Mouse (Mus musculus) urinary bladder, postnatal 4 days (tissue): ENCODE results near the gene Eid2.

Experiments
- DNase-seq, 2 experiments: peaks; one replicate each; pipeline ENCODE4 v3.0.0; 2021 to 2022; ENCODE audit warnings: low spot score in 2 of 2

Eid2 gene

GRCm38 (mm10) chr7:28290638-28291590, 23.2 kb downstream of the Eid2 start, which contains the start of gene Selenov:
Gene Selenov (minus strand): TSS chr7:28291186.
- no peak for DNase-seq

GRCm38 (mm10) chr7:28294481-28294880, 26.8 kb downstream of the Eid2 start:
- DNase-seq = peak in 1 of 2 experiments; percentile 68

- no peak for DNase-seq
These were observed 31.4 kb downstream of the Eid2 start for GRCm38 (mm10) chr7:28298837-28299625.

GRCm38 (mm10) chr7:28301616-28302433, 34.1 kb downstream of the Eid2 start, which contains the start of gene Dll3:
Gene Dll3 (minus strand): TSS chr7:28302238.
- peak in 1 of 2 experiments; percentile 38 for DNase-seq

GRCm38 (mm10) chr7:28305641-28306040, 38.0 kb downstream of the Eid2 start:
- no peak for DNase-seq

- DNase-seq = no peak
These were observed 38.5 kb downstream of the Eid2 start for GRCm38 (mm10) chr7:28306216-28306615.

- DNase-seq = no peak
These were observed 42.1 kb downstream of the Eid2 start for GRCm38 (mm10) chr7:28309737-28310136.

DNA sequence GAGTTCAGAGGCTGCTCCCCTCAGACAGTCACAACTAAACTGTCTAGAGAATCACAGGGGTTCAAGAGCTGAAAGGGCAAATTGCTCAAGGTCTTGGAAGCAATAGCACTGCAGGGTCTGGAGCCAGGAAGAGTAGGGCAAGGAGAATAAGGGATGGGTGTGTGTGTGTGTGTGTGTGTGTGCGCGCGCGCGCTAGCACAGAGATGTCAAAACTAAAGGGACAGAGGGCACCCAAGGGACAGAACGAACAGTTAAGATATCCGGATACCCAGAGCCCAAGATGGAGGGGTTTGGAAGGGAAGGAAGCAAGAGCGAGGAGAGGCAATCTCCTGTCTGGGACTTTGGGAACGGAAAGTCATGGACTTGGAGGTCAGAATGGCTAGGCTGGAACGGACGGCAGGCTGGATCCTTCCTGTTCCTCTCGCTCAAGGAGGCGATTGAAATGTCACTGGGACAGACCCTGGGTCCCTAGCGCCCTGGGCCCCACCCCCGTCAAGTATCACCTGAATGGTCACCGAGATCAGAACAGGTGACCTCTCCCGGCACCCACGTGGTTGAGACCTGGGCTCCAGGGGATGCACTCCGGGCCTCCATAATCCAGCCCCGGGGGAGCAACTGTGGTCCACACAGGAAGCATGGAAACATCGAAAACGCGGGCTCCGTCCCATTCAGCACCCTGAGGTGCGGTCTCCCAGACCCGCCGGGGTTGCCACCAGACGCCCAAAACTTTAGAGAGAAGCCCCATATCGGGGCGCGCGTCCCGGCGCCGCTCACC, 43.7 kb downstream of the Eid2 start:
- DNase-seq = no peak

- peak; percentile 95 to 98 for DNase-seq
These were observed 44.4 kb downstream of the Eid2 start, which contains the start of gene Timm50 for GRCm38 (mm10) chr7:28311926-28312543. Gene Timm50 (minus strand): TSS chr7:28312072.

DNA sequence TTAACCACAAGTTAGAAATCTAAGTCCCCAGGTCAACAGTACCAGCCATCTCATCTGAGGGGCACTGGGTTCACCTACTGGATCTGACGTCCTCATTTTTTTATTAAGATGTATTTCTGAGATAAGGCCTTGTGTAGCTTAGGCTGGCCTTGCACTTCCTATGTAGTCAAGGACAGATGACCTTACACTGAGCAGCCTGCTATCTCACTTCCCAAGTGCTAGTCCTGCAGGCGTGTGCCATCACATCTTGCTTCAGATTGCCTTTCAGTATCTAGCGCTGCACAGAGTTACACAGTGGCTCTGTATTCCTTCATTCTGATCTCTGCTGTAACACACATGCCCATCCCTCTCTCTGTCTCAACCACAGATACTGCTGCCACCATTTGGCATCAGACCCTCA, 50.4 kb downstream of the Eid2 start:
- no peak for DNase-seq

DNA sequence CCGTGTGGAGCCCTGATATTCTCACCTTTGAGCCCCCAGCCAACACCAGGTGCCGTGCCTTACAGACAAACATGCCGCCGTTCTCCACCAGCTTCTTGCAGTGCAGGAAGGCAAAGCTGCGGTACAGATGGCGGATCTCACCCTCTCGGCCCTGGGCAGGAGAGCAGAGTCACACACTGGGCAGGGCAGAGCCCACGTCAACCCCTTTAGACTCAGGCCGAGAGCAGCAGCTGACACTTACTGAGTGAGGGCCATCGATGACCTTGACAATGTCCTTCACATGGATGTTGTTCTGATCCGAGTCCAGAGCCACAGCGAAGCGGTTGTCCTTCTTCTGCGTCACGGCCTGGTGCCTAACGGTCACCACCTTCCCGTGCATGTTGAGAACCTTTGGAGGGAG, 51.0 kb downstream of the Eid2 start:
- no peak for DNase-seq
